Mouse (Mus musculus): ENCODE measurements at regions not wholly inside any gene's neighbourhood (a gene's known extent, or its start where the extent isn't known, plus 50 kb on each side); places are given as distances from the start of the nearest gene placed in this dataset.

GRCm38 (mm10) chr3:6532366-6532765 lies 87.9 kb downstream of the 1700008P02Rik start:
- DNase-seq = no peak

GRCm38 (mm10) chr3:6525987-6526386 lies 94.3 kb downstream of the 1700008P02Rik start:
- no peak for DNase-seq

- no peak for DNase-seq
These were observed 95.1 kb downstream of the 1700008P02Rik start for GRCm38 (mm10) chr3:6525173-6525572.

GRCm38 (mm10) chr3:6511351-6511750 lies 108.9 kb downstream of the 1700008P02Rik start:
- DNase-seq = no peak

- DNase-seq = peak; percentile 35
These were observed 116.1 kb downstream of the 1700008P02Rik start for GRCm38 (mm10) chr3:6504136-6504535.

GRCm38 (mm10) chr3:6484041-6484440 lies 136.2 kb downstream of the 1700008P02Rik start:
- DNase-seq = no peak

- DNase-seq = no peak
These were observed 138.6 kb downstream of the 1700008P02Rik start for GRCm38 (mm10) chr3:6481610-6482009.

Data from kidney, adult 11 months (tissue).